Mouse (Mus musculus) MEL (cell line): ENCODE results near the gene Ece2.

Experiments
- CTCF ChIP-seq, 3 experiments: IDR thresholded peaks in 2 of 3; conservative IDR thresholded peaks in 1 of 3; 2 replicates each; pipeline ENCODE4 v1.5.1; 2011 to 2012; ENCODE audit warnings: low read length in 3 of 3, low read depth in 2 of 3, mild to moderate bottlenecking in 2 of 3, improper control_type of control experiment in 1 of 3, inconsistent platforms in 1 of 3, mixed read lengths in 1 of 3, moderate library complexity in 1 of 3; ENCODE audit not compliant: control insufficient read depth in 1 of 3, insufficient read depth in 1 of 3, poor library complexity in 1 of 3, severe bottlenecking in 1 of 3
- GATA1 ChIP-seq: IDR thresholded peaks from 2 replicates; pipeline ENCODE4 v1.6.1; 2011; ENCODE audit warnings: low read depth, low read length, improper control_type of control experiment
- POLR2A ChIP-seq, 2 experiments: IDR thresholded peaks; 2 replicates each; pipeline ENCODE4 v1.6.1; 2011 to 2012; ENCODE audit warnings: low read length in 2 of 2, mild to moderate bottlenecking in 2 of 2, control low read depth in 1 of 2, improper control_type of control experiment in 1 of 2, low read depth in 1 of 2, moderate library complexity in 1 of 2; ENCODE audit not compliant: control insufficient read depth in 1 of 2, insufficient read depth in 1 of 2, poor library complexity in 1 of 2
- SIN3A ChIP-seq: IDR thresholded peaks from 2 replicates; pipeline ENCODE4 v1.6.1; 2012; ENCODE audit warnings: low read length, improper control_type of control experiment, inconsistent platforms

GRCm38 (mm10) chr16:20628871-20629391, 697 bp upstream of the Ece2 start:
- no peak for TF ChIP-seq SIN3A
- no peak for TF ChIP-seq CTCF (IDR thresholded peaks at IDR 0.05 in 2 of 3, conservative IDR thresholded peaks at IDR 0.05 in 1 of 3; ENCODE audit: control insufficient read depth in 1 of 3, insufficient read depth in 1 of 3, low read depth in 2 of 3, low read length in 3 of 3, poor library complexity in 1 of 3, severe bottlenecking in 1 of 3)
- TF ChIP-seq POLR2A (IDR thresholded peaks at IDR 0.05; ENCODE audit: control insufficient read depth in 1 of 2, insufficient read depth in 1 of 2, low read depth in 1 of 2, low read length in 2 of 2, poor library complexity in 1 of 2), result no peak
- TF ChIP-seq GATA1, result no peak
